Mouse (Mus musculus) embryonic fibroblast, embryonic 13.5 days (primary cell): ENCODE data around the gene Zic5.

ENCODE experiments used
- CTCF ChIP-seq: IDR thresholded peaks from 2 replicates; pipeline ENCODE4 v1.5.1; 2011; ENCODE audit warnings: mild to moderate bottlenecking, control low read depth, low read length, moderate library complexity, borderline replicate concordance; ENCODE audit not compliant: insufficient read depth
- POLR2A ChIP-seq: IDR thresholded peaks from 2 replicates; pipeline ENCODE4 v1.6.1; 2011; ENCODE audit warnings: low read depth, mild to moderate bottlenecking, control low read depth, low read length, moderate library complexity

GRCm38 (mm10) chr14:122434039-122434438 is 31.4 kb downstream of the Zic5 start:
- TF ChIP-seq CTCF (no peak), POLR2A (no peak)
